Mouse (Mus musculus): ENCODE results near the gene Ankrd40.

The Ankrd40 gene

DNA sequence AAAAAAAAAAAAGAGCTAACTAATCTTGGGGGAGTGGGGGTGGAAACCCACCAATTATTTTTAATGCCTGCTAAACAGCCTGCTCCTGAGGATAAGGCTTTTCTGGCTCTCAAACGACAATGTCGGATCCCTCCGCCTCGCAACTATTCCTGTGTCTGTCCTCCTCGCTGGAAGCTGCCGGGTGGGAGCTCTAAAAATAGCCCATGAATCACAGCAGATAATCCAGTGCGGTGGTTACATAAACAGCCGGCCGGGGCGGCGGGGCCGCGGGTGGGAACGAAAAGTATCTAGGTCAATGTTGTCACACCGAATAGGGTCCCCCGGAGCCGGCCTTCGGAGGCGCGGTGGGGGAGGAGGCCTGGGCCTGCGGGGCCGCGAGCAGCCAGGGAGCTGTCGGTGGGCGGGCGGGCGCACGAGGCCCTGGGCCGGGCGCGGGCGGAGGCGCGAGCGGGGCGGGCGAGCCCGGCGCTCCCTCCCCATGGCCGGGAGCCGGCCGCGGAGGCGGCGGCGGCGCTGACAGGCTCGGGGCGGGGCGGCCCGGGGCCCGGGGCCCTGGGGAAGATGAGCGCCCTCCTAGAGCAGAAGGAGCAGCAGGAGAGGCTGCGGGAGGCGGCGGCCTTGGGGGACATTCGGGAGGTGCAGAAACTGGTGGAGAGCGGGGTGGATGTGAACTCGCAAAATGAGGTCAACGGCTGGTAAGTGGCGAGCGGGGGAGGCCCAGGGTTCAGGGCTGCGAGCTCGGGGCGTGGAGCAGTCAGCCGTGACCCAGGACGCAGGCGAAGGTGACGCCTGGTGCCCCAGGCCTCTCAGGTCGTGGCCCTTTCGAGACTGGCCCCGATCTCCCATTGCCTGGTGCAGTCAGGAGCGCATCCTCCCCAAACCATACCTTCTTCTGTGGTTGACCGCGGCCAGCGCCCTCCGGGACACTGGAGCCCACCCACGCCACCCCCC is at the start of gene Ankrd40:
TSS of gene Ankrd40 (plus strand) at position 309 of the 951 bp plus-strand sequence.
- Histone ChIP-seq H3K36me3 (ENCODE audit: insufficient read depth, low read length) (0 out of 2 replicates have a peak, but pooled peaks cover 4% of the 10 kb centered on the region), H3K4me3 (replicated peaks; ENCODE audit: low read length) (peak within 1 kb of the TSS; percentile 88), H3K9me3 (ENCODE audit: low read length) (no peaks in the 10 kb centered on the region), H3K4me1 (replicated peaks; ENCODE audit: low read depth, low read length) (peaks cover 35% of the 10 kb centered on the region), H3K27me3 (ENCODE audit: insufficient read depth, low read length) (no peaks in the 10 kb centered on the region)
- TF ChIP-seq NANOG (IDR thresholded peaks at IDR 0.05; ENCODE audit: borderline replicate concordance, low read length): no peak
- TF ChIP-seq POU5F1 (IDR thresholded peaks at IDR 0.05; ENCODE audit: borderline replicate concordance, low read length): no peak
- TF ChIP-seq CTCF (conservative IDR thresholded peaks at IDR 0.05; ENCODE audit: low read length): no peak

DNA sequence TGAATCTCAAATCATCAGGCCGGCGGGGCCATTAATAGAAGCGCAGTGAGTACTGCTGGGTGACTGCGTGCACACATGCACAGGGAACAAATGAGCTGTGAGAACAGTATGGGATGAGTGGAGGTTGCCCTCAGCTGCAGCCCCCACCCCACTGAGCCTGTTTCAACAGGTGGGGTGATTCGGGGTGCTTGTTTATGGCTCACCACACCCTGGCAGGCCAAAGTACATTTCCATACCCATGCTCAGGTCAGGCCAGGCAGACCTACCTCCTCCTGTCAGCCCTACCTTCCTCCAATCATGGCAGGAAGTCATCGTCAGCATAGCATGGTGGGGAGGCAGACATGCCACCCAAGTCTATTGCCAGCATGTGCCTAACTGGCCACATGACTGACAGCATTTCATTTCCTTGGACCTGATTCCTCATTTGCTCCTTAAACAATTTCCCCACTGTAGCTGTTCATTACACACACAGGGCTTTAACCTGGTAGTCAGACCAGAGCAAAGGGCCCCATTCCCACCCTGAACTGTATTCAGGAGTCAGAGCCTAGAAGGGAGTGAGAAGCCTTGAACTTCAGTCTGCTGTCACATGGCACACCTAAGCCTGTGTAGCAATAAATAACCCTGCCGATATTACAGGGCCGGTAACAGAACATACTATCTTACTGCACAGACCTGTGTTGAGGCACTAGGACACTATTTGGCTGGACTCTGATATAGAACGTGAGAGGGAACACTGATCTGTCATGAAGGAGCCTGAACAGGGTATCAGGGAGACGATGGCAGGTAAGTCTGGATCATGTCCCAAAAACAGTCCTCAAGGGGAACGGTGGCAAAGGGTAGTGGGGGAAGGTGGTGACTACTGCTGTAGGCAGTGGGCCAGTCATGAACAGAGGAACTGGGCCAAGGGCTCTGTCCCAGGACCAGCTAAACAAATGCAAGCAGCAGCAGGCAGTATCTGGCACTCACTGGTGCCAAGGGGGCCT is 46.3 kb upstream of the Ankrd40 start, which contains the start of gene Gm21885:
TSS of gene Gm21885 (plus strand) at position 675 of the 983 bp plus-strand sequence.
- TF ChIP-seq POU5F1 (IDR thresholded peaks at IDR 0.05; ENCODE audit: borderline replicate concordance, low read length) (no peak), NANOG (IDR thresholded peaks at IDR 0.05; ENCODE audit: borderline replicate concordance, low read length) (no peak), CTCF (conservative IDR thresholded peaks at IDR 0.05; ENCODE audit: low read length) (no peak)
- Histone ChIP-seq H3K4me3 (replicated peaks; ENCODE audit: low read length) (no peak within 1 kb of the TSS), H3K4me1 (replicated peaks; ENCODE audit: low read depth, low read length) (peaks cover 20% of the 10 kb centered on the region), H3K9me3 (ENCODE audit: low read length) (no peaks in the 10 kb centered on the region), H3K36me3 (ENCODE audit: insufficient read depth, low read length) (peaks cover 47% of the 10 kb centered on the region), H3K27me3 (ENCODE audit: insufficient read depth, low read length) (0 out of 2 replicates have a peak, but pooled peaks cover 2% of the 10 kb centered on the region)

DNA sequence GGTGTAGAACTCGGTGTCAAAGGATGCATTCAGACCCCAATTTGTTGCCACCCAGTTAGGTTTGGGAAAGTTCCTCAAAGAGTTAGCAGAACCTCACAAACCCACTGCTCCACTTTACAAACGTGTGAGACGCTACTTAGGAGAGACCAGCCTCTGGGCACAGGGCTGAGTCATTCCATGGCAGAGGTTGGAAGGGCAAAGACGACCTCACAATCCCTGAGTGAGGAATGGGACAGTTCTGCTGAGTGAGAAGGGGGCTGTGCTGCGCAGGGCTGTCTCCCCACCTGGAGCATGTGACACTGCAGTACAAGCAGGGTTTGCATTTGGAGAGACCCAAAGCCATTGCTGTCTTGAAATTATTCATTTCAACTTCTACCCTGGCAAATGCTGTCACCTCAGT is 45.5 kb upstream of the Ankrd40 start:
- Histone ChIP-seq H3K4me1 (replicated peaks; ENCODE audit: low read depth, low read length) (peaks cover 17% of the 10 kb centered on the region), H3K36me3 (ENCODE audit: insufficient read depth, low read length) (peaks cover 55% of the 10 kb centered on the region), H3K9me3 (ENCODE audit: low read length) (no peaks in the 10 kb centered on the region), H3K27me3 (ENCODE audit: insufficient read depth, low read length) (0 out of 2 replicates have a peak, but pooled peaks cover 2% of the 10 kb centered on the region), H3K4me3 (replicated peaks; ENCODE audit: low read length) (no peak overlapping the region)
- no peak for TF ChIP-seq POU5F1 (IDR thresholded peaks at IDR 0.05; ENCODE audit: borderline replicate concordance, low read length)
- no peak for TF ChIP-seq NANOG (IDR thresholded peaks at IDR 0.05; ENCODE audit: borderline replicate concordance, low read length)

GRCm38 (mm10) chr11:94283536-94284099 is 44.2 kb upstream of the Ankrd40 start:
- Histone ChIP-seq H3K27me3 (ENCODE audit: insufficient read depth, low read length) (no peaks in the 10 kb centered on the region), H3K4me3 (replicated peaks; ENCODE audit: low read length) (no peak overlapping the region), H3K36me3 (ENCODE audit: insufficient read depth, low read length) (peaks cover 68% of the 10 kb centered on the region), H3K4me1 (replicated peaks; ENCODE audit: low read depth, low read length) (peaks cover 22% of the 10 kb centered on the region), H3K9me3 (ENCODE audit: low read length) (no peaks in the 10 kb centered on the region)
- TF ChIP-seq NANOG (IDR thresholded peaks at IDR 0.05; ENCODE audit: borderline replicate concordance, low read length) (no peak), CTCF (conservative IDR thresholded peaks at IDR 0.05; ENCODE audit: low read length) (no peak), POU5F1 (IDR thresholded peaks at IDR 0.05; ENCODE audit: borderline replicate concordance, low read length) (no peak)

DNA sequence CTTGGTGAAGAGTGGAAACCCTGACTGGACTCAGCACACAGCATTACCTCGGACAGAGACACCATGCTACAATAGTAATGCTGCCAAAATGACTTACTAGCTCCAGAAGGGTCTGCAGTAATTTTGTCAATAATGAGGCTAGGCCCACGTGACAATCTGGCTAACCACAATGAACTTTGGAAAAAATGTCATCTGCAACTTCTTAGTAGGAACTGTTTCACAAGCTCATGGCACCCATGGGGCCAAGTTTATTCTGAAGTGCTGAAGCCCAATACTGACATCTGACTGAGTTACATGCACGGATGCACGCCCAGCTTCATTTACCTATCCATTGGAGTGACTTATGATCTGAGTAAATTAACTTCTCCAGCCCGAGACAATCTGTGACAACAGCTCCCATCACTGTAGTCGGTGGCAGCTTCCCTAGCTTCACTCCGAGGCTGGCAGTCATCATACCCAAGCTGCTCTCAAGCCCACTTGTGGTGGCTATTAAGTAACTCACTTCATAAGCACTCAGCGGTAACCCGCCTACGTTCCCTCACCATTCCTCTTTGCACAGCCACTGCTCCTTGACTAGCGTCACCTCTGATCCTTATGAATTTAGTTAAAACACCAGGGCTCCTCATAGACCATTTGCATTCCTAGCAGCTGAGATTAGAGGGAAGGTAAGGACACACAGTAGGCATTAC is 41.8 kb upstream of the Ankrd40 start:
- peaks cover 18% of the 10 kb centered on the region for H3K4me1 ChIP-seq (replicated peaks; ENCODE audit: low read depth, low read length)
- no peak for TF ChIP-seq NANOG (IDR thresholded peaks at IDR 0.05; ENCODE audit: borderline replicate concordance, low read length)
- TF ChIP-seq POU5F1 (IDR thresholded peaks at IDR 0.05; ENCODE audit: borderline replicate concordance, low read length): no peak
- TF ChIP-seq CTCF (conservative IDR thresholded peaks at IDR 0.05; ENCODE audit: low read length): no peak

DNA sequence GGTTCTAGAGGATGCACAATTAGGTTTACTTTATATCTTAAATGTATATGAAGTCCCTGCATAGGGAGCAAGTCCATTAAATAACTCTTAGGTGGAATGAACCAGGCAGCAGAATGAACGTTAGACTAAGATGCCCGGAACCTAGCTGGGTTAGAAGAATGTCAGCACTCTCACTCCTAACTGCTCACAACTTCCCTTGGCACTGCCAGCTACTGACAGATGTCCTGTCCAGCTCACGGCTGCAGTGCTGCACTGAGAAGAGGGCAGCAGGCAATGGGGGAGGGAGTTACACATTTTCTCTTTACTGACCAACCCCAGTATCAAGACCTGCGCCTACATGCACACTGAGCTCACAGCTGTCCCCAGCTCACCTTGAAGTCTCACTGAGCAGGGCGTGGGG is 40.7 kb upstream of the Ankrd40 start:
- peaks cover 14% of the 10 kb centered on the region for H3K4me1 ChIP-seq (replicated peaks; ENCODE audit: low read depth, low read length)
- H3K27me3 ChIP-seq (ENCODE audit: insufficient read depth, low read length): no peaks in the 10 kb centered on the region
- peaks cover 94% of the 10 kb centered on the region for H3K36me3 ChIP-seq (ENCODE audit: insufficient read depth, low read length)
- no peaks in the 10 kb centered on the region for H3K9me3 ChIP-seq (ENCODE audit: low read length)
- no peak overlapping the region for H3K4me3 ChIP-seq (replicated peaks; ENCODE audit: low read length)
- no peak for TF ChIP-seq NANOG (IDR thresholded peaks at IDR 0.05; ENCODE audit: borderline replicate concordance, low read length)
- no peak for TF ChIP-seq CTCF (conservative IDR thresholded peaks at IDR 0.05; ENCODE audit: low read length)
- TF ChIP-seq POU5F1 (IDR thresholded peaks at IDR 0.05; ENCODE audit: borderline replicate concordance, low read length): no peak

More for the DNA sequence above, 41.8 kb upstream of the Ankrd40 start:
- Histone ChIP-seq H3K36me3 (ENCODE audit: insufficient read depth, low read length) (peaks cover 92% of the 10 kb centered on the region), H3K4me3 (replicated peaks; ENCODE audit: low read length) (no peak overlapping the region), H3K9me3 (ENCODE audit: low read length) (no peaks in the 10 kb centered on the region), H3K27me3 (ENCODE audit: insufficient read depth, low read length) (no peaks in the 10 kb centered on the region)

DNA sequence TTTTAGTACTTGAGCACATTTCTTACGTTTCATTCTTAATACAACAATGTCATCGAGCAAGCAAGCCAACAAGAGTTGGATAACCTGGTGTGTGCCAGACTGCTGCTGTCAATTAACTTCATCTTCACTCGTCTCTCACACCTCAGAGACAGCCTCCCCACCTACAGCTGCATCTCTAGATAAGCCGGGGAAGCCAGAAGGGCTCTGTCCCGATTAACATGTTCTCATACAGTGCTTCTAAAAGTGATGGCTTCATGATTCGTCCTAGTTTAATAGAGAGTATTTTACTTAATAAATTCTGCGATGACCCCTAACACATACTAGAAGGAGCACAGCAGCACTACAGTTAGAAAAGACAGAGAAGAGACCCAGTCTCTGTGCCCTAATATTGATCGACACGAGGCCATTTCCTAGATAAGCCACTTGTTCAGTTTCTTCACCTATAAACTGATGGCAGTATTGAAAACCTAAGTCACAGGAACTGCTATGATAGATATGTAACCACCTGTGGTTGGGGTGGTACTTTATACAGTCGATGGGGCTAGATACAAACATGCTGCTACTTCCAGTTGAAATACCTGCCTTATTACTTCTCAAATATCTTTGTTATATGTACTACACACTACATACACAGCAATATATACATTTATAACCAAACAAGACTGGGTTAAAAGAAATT is 37.6 kb upstream of the Ankrd40 start:
- peaks cover 23% of the 10 kb centered on the region for H3K4me1 ChIP-seq (replicated peaks; ENCODE audit: low read depth, low read length)
- H3K36me3 ChIP-seq (ENCODE audit: insufficient read depth, low read length): peaks cover 99% of the 10 kb centered on the region
- TF ChIP-seq POU5F1 (IDR thresholded peaks at IDR 0.05; ENCODE audit: borderline replicate concordance, low read length) (no peak), NANOG (IDR thresholded peaks at IDR 0.05; ENCODE audit: borderline replicate concordance, low read length) (no peak), CTCF (conservative IDR thresholded peaks at IDR 0.05; ENCODE audit: low read length) (no peak)

More for the DNA sequence above, 37.6 kb upstream of the Ankrd40 start:
- Histone ChIP-seq H3K27me3 (ENCODE audit: insufficient read depth, low read length) (no peaks in the 10 kb centered on the region), H3K9me3 (ENCODE audit: low read length) (no peaks in the 10 kb centered on the region), H3K4me3 (replicated peaks; ENCODE audit: low read length) (no peak overlapping the region)
